Mouse (Mus musculus): Measurements from ENCODE around the gene Atp5h.

DNA sequence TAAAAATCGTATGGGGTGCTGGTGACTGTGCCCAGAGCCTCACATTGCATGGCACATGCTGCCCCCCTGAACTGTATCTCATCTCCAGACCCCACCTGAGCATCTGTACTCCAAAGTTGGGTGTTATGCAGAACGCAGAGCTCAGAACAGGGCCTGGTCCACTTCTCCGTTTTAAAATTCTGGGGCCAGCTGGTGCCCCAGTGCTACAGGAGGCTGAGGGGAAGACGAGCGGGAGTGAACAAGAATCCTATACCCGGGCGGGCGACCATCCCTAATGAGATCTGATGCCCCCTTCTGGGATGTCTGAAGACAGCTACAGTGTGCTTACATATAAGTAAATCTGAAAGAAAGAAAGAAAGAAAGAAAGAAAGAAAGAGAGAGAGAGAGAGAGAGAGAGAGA lies 41.2 kb upstream of the Atp5h start:
- no peak for TF ChIP-seq CTCF (IDR thresholded peaks at IDR 0.05; ENCODE audit: control insufficient read depth, insufficient read depth, low read length)
- no peak for TF ChIP-seq POLR2A (IDR thresholded peaks at IDR 0.05; ENCODE audit: borderline replicate concordance, control insufficient read depth, low read depth, low read length)

All from bone marrow, adult 2 months (tissue).